Mouse (Mus musculus) gonadal fat pad, adult 2 months (tissue): ENCODE results near the gene Flad1. TPM values are rescaled to one million over a fixed set of nuclear protein-coding genes. Genes with fewer than 3 reads are reported as not detected.
A peak's percentile ranks its signal among the peaks of the same experiment; 100 is the strongest.

Experiments used
- DNase-seq: peaks from one replicate; pipeline ENCODE4 v3.0.0-alpha.2; 2012; ENCODE audit warnings: low read depth
- polyA plus RNA-seq: library from polyadenylated mRNA; depleted of rRNA; stranded (reverse); fragments of >200 nt; gene quantifications from 2 replicates; pipeline ENCODE4 v1.2.3, GENCODE M21; 2012; rRNA removed

Gene Flad1
- polyA plus RNA-seq, result 41.9 and 47.7 TPM in 2 replicates

- peak; percentile 100 for DNase-seq
Measured at GRCm38 (mm10) chr3:89411490-89412393, at the start of gene Flad1. Gene Flad1 (minus strand): TSS chr3:89411870.

GRCm38 (mm10) chr3:89458965-89459807, 47.5 kb upstream of the Flad1 start:
- DNase-seq, result no peak

GRCm38 (mm10) chr3:89458372-89458964, 46.8 kb upstream of the Flad1 start:
- DNase-seq, result no peak

- no peak for DNase-seq
Measured at GRCm38 (mm10) chr3:89456726-89457665, 45.3 kb upstream of the Flad1 start.

GRCm38 (mm10) chr3:89455786-89456285, 44.2 kb upstream of the Flad1 start:
- no peak for DNase-seq

- no peak for DNase-seq
Measured at GRCm38 (mm10) chr3:89454401-89455177, 42.9 kb upstream of the Flad1 start, which contains the start of gene Pmvk. Gene Pmvk (plus strand): TSS chr3:89454541.

GRCm38 (mm10) chr3:89451916-89452315, 40.2 kb upstream of the Flad1 start:
- DNase-seq, result no peak

- DNase-seq, result no peak
Measured at GRCm38 (mm10) chr3:89449541-89449940, 37.9 kb upstream of the Flad1 start.

- no peak for DNase-seq
Measured at GRCm38 (mm10) chr3:89448720-89449537, 37.3 kb upstream of the Flad1 start.

- no peak for DNase-seq
Measured at GRCm38 (mm10) chr3:89440691-89441090, 29.0 kb upstream of the Flad1 start.

- no peak for DNase-seq
Measured at GRCm38 (mm10) chr3:89437269-89437668, 25.6 kb upstream of the Flad1 start.

- DNase-seq, result no peak
Measured at GRCm38 (mm10) chr3:89436176-89437113, 24.8 kb upstream of the Flad1 start, which contains the start of gene Pbxip1. Gene Pbxip1 (plus strand): TSS chr3:89436706.

- no peak for DNase-seq
Measured at GRCm38 (mm10) chr3:89435041-89435440, 23.4 kb upstream of the Flad1 start.

GRCm38 (mm10) chr3:89434532-89434931, 22.9 kb upstream of the Flad1 start:
- no peak for DNase-seq

GRCm38 (mm10) chr3:89432606-89433005, 20.9 kb upstream of the Flad1 start:
- DNase-seq, result no peak

GRCm38 (mm10) chr3:89430171-89431159, 18.8 kb upstream of the Flad1 start, which contains the start of gene Pygo2:
Gene Pygo2 (plus strand): TSS chr3:89430214.
- no peak for DNase-seq
